Mouse (Mus musculus) megakaryocyte, adult 5-6 weeks (primary cell): ENCODE data around the gene Dgat2. TPM values are rescaled to one million over a fixed set of nuclear protein-coding genes. Genes with fewer than 3 reads are reported as not detected.

Source experiments
- ATAC-seq: 2 replicates; pipeline ENCODE4 v1.8.0; 2016; ENCODE audit warnings: mild to moderate bottlenecking, inconsistent platforms; ENCODE audit not compliant: poor library complexity, severe bottlenecking
- total RNA-seq, 2 experiments: library from RNA; stranded (forward) in 1 of 2; stranded (reverse) in 1 of 2; fragments of 153-499, 151-499 nt in 1 of 2; fragments of 221-1000, 200-1000 nt in 1 of 2; gene quantifications; 2 replicates each; pipeline versions ENCODE4 v1.2.3 to v1.2.4; 2015 to 2017

Dgat2 gene
- 10.8 and 11.3 TPM in 2 replicates for total RNA-seq (2015)
- 9.1 and 14.0 TPM in 2 replicates for total RNA-seq (2017)

- ATAC-seq, result peak; percentile 78
These were observed at the start of gene Dgat2 for GRCm38 (mm10) chr7:99182432-99183172. Dgat2 (minus strand) TSS chr7:99182719.

- no peak for ATAC-seq
These were observed 47.7 kb upstream of the Dgat2 start for GRCm38 (mm10) chr7:99230061-99230747.

- ATAC-seq, result peak; percentile 88
These were observed 46.9 kb upstream of the Dgat2 start for GRCm38 (mm10) chr7:99229411-99229810.

- no peak for ATAC-seq
These were observed 46.3 kb upstream of the Dgat2 start for GRCm38 (mm10) chr7:99228825-99229224.

- no peak for ATAC-seq
These were observed 44.7 kb upstream of the Dgat2 start for GRCm38 (mm10) chr7:99227267-99227666.

- no peak for ATAC-seq
These were observed 44.1 kb upstream of the Dgat2 start for GRCm38 (mm10) chr7:99226662-99227061.

GRCm38 (mm10) chr7:99225421-99225820, 42.9 kb upstream of the Dgat2 start:
- ATAC-seq, result no peak

- ATAC-seq, result no peak
These were observed 42.2 kb upstream of the Dgat2 start for GRCm38 (mm10) chr7:99224648-99225190.

GRCm38 (mm10) chr7:99224225-99224624, 41.7 kb upstream of the Dgat2 start:
- ATAC-seq, result peak; percentile 43; the same call in 1 of the 2 replicates

GRCm38 (mm10) chr7:99217338-99218074, 35.0 kb upstream of the Dgat2 start:
- ATAC-seq, result 0 out of 2 replicates have a peak, but pooled peaks have one; percentile 27

- no peak for ATAC-seq
These were observed 32.9 kb upstream of the Dgat2 start for GRCm38 (mm10) chr7:99215347-99215855.

- no peak for ATAC-seq
These were observed 32.2 kb upstream of the Dgat2 start for GRCm38 (mm10) chr7:99214621-99215185.

GRCm38 (mm10) chr7:99213686-99214085, 31.2 kb upstream of the Dgat2 start:
- ATAC-seq, result no peak

- ATAC-seq, result no peak
These were observed 30.5 kb upstream of the Dgat2 start for GRCm38 (mm10) chr7:99213056-99213455.

- ATAC-seq, result no peak
These were observed 26.2 kb upstream of the Dgat2 start for GRCm38 (mm10) chr7:99208704-99209103.

GRCm38 (mm10) chr7:99206364-99206763, 23.8 kb upstream of the Dgat2 start:
- ATAC-seq, result no peak

GRCm38 (mm10) chr7:99202163-99202562, 19.6 kb upstream of the Dgat2 start:
- ATAC-seq, result no peak

GRCm38 (mm10) chr7:99200290-99200689, 17.8 kb upstream of the Dgat2 start:
- no peak for ATAC-seq

GRCm38 (mm10) chr7:99199451-99200175, 17.1 kb upstream of the Dgat2 start:
- ATAC-seq, result peak; percentile 62; the same call in 1 of the 2 replicates

GRCm38 (mm10) chr7:99198811-99199210, 16.3 kb upstream of the Dgat2 start:
- ATAC-seq, result no peak
